Mouse (Mus musculus): ENCODE data around the gene Atg2b. TPM values are rescaled to one million over a fixed set of nuclear protein-coding genes. Genes with fewer than 3 reads are reported as not detected.

Gene Atg2b
- polyA plus RNA-seq (2014; fragmentation: Illumina TruSeq; extraction: RNeasy Lipid Tissue Mini Kit (QIAGEN cat#74804); ENCODE audit: low read depth, low replicate concordance), result 9.8 TPM

GRCm38 (mm10) chr12:105685001-105685691, at the start of gene Atg2b:
TSS of gene Atg2b (minus strand) at chr12:105685211.

GRCm38 (mm10) chr12:105705799-105706487, 20.9 kb upstream of the Atg2b start, which contains the start of gene Ak7:
TSS of gene Ak7 (plus strand) at chr12:105705976.

DNA sequence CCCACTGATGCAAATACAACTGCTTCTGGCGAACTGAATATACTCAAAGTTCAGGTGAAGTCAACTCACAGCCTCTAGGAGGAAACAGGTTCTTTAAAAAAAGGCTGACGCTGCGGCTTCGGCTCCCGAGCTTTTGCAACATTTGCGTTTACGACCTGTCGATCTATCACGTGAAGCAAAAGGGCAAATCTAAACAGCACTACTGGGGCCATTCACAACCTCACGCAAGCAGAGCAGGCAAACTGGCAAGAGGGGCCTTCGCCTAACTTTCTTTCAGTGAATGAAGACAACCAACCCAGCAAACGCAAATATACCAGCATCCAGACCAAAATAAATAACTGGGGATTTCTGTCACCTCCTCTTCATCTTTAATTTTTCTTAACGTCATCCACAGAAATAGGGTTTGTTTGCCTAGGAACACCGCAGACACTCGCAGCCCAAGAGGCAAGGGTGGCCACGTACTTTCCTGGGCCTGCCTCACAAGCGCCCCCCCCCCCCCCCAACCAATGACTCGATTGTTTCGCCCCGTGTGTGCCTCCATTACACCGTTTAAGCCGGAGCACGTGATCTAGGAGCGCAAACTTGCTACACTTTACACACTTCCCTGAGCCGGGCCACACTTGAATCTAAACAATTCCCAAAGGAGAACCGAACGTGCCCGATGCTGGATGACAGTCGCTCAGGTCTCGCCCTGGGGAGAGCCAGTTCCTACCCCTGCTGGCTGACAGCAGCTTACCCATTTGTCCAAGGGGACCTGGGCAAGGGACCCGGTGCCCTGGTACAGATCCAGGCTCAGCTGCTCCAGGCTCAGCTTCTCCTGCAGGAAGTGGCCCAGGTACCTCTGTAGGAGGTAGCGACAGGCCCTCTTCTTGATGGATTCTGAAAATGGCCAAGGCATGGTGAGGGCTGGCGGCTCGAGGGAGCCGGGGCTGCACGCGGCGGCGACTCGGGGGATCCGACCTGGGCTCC, 794 bp downstream of the Atg2b start, which contains the start of gene Gskip:
Gene Gskip (plus strand): TSS at position 897 of the 969 bp plus-strand sequence.

GRCm38 (mm10) chr12:105602581-105603210, 82.3 kb downstream of the Atg2b start, which contains the start of gene Bdkrb1:
TSS of gene Bdkrb1 (plus strand) at chr12:105603085.

Other genes with a start within 250 kb of the Atg2b start
- gene D430019H16Rik, start 231.4 kb downstream of the Atg2b start, polyA plus RNA-seq (2014; fragmentation: Illumina TruSeq; extraction: RNeasy Lipid Tissue Mini Kit (QIAGEN cat#74804); ENCODE audit: low read depth, low replicate concordance), result 1.8 TPM
- 0.36 TPM for gene Bdkrb2, start 122.0 kb downstream of the Atg2b start, polyA plus RNA-seq (2014; fragmentation: Illumina TruSeq; extraction: RNeasy Lipid Tissue Mini Kit (QIAGEN cat#74804); ENCODE audit: low read depth, low replicate concordance)
- not detected for gene Bdkrb1, start 82.1 kb downstream of the Atg2b start, polyA plus RNA-seq (2014; fragmentation: Illumina TruSeq; extraction: RNeasy Lipid Tissue Mini Kit (QIAGEN cat#74804); ENCODE audit: low read depth, low replicate concordance)
- 17.5 TPM for gene Gskip, start 382 bp downstream of the Atg2b start, polyA plus RNA-seq (2014; fragmentation: Illumina TruSeq; extraction: RNeasy Lipid Tissue Mini Kit (QIAGEN cat#74804); ENCODE audit: low read depth, low replicate concordance)
- 2.8 TPM for gene Ak7, start 20.8 kb upstream of the Atg2b start, polyA plus RNA-seq (2014; fragmentation: Illumina TruSeq; extraction: RNeasy Lipid Tissue Mini Kit (QIAGEN cat#74804); ENCODE audit: low read depth, low replicate concordance)
- 370 TPM for gene Papola, start 99.5 kb upstream of the Atg2b start, polyA plus RNA-seq (2014; fragmentation: Illumina TruSeq; extraction: RNeasy Lipid Tissue Mini Kit (QIAGEN cat#74804); ENCODE audit: low read depth, low replicate concordance)